Mouse (Mus musculus) lung, adult 2 months (tissue): ENCODE results near the gene Tgfbr2. TPM values are rescaled to one million over a fixed set of nuclear protein-coding genes. Genes with fewer than 3 reads are reported as not detected.

Experiments
- DNase-seq: peaks from one replicate; pipeline ENCODE4 v3.0.0; 2022
- H3K4me1 ChIP-seq: fragments of 200-500 bp; 2 replicates; pipeline ENCODE4 v1.6.1; 2011; ENCODE audit warnings: low read length; ENCODE audit not compliant: control insufficient read depth, insufficient read depth
- H3K4me3 ChIP-seq: fragments of 200-500 bp; replicated peaks from 2 replicates; pipeline ENCODE3; 2011; ENCODE audit warnings: low read depth, mild to moderate bottlenecking, control low read depth, low read length; ENCODE audit errors: extremely low read depth
- CTCF ChIP-seq: fragments of 200-500 bp; IDR thresholded peaks from 2 replicates; pipeline ENCODE4 v1.5.1; 2011; ENCODE audit warnings: mild to moderate bottlenecking, low read length, control low read depth; ENCODE audit not compliant: insufficient read depth
- POLR2A ChIP-seq: fragments of 200-500 bp; IDR thresholded peaks from 2 replicates; pipeline ENCODE4 v1.6.1; 2011; ENCODE audit warnings: low read depth, mild to moderate bottlenecking, control low read depth, low read length, borderline replicate concordance; ENCODE audit errors: extremely low read depth
- WGBS: fragments of 180-500 bp; shearing (Covaris S2); methylation state at CpG from one replicate; pipeline ENCODE4 v1.1.7; 2018; 5-methylcytosine and 5-hydroxymethylcytosine counted together
- polyA plus RNA-seq: library from polyadenylated mRNA; depleted of rRNA; stranded (reverse); fragments of >200 nt; gene quantifications from 2 replicates; pipeline ENCODE4 v1.2.3, GENCODE M21; 2012

The Tgfbr2 gene
- polyA plus RNA-seq, 1 experiment = 146 TPM

DNA sequence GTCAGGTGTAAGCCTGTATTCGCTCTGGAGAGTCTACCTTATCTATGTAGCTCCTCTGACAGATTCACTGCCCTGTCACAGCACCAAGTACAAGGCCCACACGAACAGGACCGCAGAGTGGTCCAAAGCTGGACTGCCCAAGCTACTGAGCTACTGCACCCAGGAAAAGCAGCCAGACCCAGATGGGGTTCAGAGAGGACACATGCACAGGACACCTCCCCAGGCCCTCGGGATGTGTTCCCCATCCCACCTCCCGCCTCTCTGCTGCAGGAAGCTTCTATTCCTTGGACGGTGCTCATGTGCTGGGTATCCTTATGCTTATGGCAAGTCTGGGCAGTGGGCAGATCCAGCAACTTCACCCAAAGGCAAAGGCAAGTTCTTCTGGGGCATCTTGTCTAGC is 34.7 kb downstream of the Tgfbr2 start:
- Histone ChIP-seq H3K4me3 (no peak overlapping the region), H3K4me1 (peaks cover 33% of the 10 kb centered on the region)
- 83% methylated on average over 6 of the region's 6 CpGs for WGBS

GRCm38 (mm10) chr9:116139549-116139948 is 35.6 kb downstream of the Tgfbr2 start:
- TF ChIP-seq CTCF = no peak
- no peak for TF ChIP-seq POLR2A
- WGBS = 51% methylated on average over 7 of the region's 7 CpGs
- Histone ChIP-seq H3K4me1 (peaks cover 32% of the 10 kb centered on the region), H3K4me3 (no peak overlapping the region)
- DNase-seq = no peak

More for the DNA sequence above, 34.7 kb downstream of the Tgfbr2 start:
- TF ChIP-seq CTCF (no peak), POLR2A (no peak)
- no peak for DNase-seq

DNA sequence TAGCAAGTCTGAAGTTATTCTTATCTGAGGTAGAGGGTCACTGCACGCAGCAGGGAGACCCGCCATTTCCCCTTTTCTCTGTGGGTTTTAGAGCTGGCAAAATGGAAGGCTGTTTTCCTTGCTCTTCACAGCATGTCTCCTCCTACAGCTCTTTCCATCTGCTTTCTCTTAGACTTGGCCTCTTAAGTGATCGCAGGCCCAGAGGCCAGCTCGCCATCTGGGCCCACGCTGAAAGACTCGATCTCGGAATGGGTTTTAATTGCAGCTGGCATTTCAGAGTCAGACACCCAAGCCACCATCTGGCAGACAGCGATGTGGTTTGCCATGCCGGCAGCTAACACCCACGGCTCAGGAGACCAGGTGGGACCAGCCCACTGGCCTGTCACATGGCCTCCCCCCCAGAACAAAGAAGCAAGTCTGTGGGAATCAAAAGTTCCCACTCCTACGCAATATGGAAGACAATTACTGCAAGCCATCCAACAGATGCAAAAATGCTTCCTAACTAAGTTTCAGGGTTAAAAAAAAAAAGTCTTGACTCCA is 36.5 kb downstream of the Tgfbr2 start:
- DNase-seq = no peak
- 65% methylated on average over 11 of the region's 11 CpGs for WGBS
- Histone ChIP-seq H3K4me3 (no peak overlapping the region), H3K4me1 (peaks cover 28% of the 10 kb centered on the region)
- no peak for TF ChIP-seq POLR2A
- TF ChIP-seq CTCF = no peak

DNA sequence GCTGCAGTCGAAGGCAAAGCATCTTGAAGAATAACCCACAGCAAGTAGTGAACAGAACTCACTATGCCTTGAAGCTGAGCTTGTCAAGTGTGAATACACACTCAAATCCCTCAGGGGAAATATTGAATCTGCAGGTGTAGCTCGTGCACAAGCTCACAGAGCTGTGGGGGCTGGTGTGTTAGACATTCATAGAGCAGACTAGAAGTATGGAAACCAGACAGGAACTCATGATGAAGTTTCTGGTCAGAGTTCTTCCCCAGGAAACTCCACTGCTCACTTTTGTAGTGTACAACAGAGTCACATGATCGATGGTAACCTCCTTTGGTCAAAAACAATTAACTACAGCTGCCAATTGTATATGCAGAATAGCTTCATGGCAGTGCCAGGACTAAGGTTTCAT is 37.5 kb downstream of the Tgfbr2 start:
- H3K4me3 ChIP-seq = no peak overlapping the region
- TF ChIP-seq POLR2A (no peak), CTCF (no peak)
- H3K4me1 ChIP-seq = peaks cover 33% of the 10 kb centered on the region
- no peak for DNase-seq
- 60% methylated on average over 3 of the region's 3 CpGs for WGBS

GRCm38 (mm10) chr9:116136811-116137210 is 38.3 kb downstream of the Tgfbr2 start:
- TF ChIP-seq POLR2A (no peak), CTCF (no peak)
- Histone ChIP-seq H3K4me3 (no peak overlapping the region), H3K4me1 (peaks cover 38% of the 10 kb centered on the region)
- 62% methylated on average over 5 of the region's 5 CpGs for WGBS
- DNase-seq = no peak

- WGBS = 63% methylated on average over 6 of the region's 6 CpGs
- peaks cover 38% of the 10 kb centered on the region for H3K4me1 ChIP-seq
- DNase-seq = no peak
- no peak for TF ChIP-seq CTCF
- TF ChIP-seq POLR2A = no peak
- no peak overlapping the region for H3K4me3 ChIP-seq
Observed at GRCm38 (mm10) chr9:116136146-116136545, 39.0 kb downstream of the Tgfbr2 start.

DNA sequence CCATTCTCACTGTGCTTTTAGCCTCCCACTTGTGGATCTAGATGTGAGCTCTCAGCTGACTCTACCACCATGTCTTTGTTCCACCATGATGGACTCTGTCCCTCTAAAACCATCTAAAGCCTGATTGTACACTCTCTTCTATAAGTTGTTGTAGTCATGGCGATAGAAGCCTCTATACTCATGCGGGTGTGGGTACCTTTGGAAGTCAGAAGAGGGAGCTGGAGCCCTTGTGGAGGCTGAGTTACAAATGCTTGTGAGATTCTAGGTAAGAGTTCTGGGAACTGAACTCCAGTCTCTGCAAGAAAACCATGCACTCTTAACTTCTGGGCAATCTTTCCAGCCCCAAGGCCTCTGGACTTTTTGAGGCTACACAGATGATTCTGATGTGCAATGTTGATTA is 40.7 kb downstream of the Tgfbr2 start:
- whole genome bisulfite sequencing = 80% methylated on average over 2 of the region's 2 CpGs

DNA sequence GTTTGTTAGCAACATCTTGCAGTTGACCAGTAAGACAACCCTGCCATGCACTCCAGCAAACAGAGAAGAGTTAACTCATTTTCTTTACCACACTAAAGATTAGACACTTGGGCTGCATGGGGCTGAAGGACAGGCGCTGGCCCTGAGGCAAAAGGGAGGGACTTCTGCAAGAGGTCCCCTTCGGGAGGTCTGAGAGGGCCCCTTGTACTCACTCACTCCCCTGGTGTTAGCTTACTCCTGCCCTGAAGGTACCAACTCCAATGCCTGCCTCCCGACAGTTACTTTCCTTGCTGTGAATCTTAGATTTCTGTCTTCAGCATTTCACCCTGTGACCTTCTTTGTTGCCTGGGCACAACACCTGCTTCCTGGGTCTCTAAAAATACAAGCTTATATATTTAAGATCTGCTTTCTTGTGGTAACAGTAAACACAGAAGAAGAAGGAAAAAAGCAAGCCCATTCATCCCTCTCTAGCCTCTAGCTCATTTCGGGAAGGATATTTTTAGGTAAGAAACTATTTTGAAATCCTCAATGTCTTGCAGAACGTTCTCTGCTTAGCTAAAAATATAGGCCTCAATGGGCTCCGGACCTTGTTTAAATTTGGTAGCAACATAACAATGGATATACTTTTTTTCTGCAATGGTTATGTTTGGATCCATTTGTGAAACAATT is 41.7 kb downstream of the Tgfbr2 start:
- no peak overlapping the region for H3K4me3 ChIP-seq
- DNase-seq = no peak
- TF ChIP-seq CTCF = no peak
- TF ChIP-seq POLR2A = no peak
- peaks cover 33% of the 10 kb centered on the region for H3K4me1 ChIP-seq
- 44% methylated on average over 6 of the region's 6 CpGs for WGBS

More for the DNA sequence above, 40.7 kb downstream of the Tgfbr2 start:
- H3K4me1 ChIP-seq = peaks cover 33% of the 10 kb centered on the region
- DNase-seq = no peak
- 0 out of 2 replicates have a peak, but pooled peaks have one; percentile 24 for TF ChIP-seq CTCF
- no peak for TF ChIP-seq POLR2A
- no peak overlapping the region for H3K4me3 ChIP-seq

- no peak for TF ChIP-seq POLR2A
- TF ChIP-seq CTCF = no peak
- no peak for DNase-seq
- 44% methylated on average over 3 of the region's 3 CpGs for WGBS
- peaks cover 10% of the 10 kb centered on the region for H3K4me1 ChIP-seq
- H3K4me3 ChIP-seq = no peak overlapping the region
Observed at GRCm38 (mm10) chr9:116128886-116129285, 46.3 kb downstream of the Tgfbr2 start.

DNA sequence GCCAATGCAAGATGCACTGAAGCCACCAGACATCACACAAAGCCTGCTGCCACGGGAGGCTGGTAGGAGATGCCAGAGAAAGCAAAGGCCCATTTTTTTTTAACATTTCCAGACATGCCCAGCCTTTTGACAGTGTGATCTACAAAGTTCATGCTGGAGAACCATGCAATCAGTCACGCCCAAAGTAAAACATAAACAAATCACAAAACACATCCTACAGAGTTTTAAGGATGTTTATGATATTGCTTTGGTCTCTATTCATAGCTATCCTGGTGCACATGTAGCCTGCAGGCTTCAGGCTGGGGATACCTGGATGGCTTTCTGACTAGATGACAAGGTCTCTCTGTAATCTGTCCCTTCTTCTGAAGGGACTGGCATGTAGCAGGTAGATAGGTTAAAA is 46.8 kb downstream of the Tgfbr2 start:
- Histone ChIP-seq H3K4me3 (no peak overlapping the region), H3K4me1 (peaks cover 8% of the 10 kb centered on the region)
- WGBS = 44% methylated on average over 2 of the region's 2 CpGs
- TF ChIP-seq CTCF (no peak), POLR2A (no peak)
- no peak for DNase-seq
